Mouse (Mus musculus) bone marrow, adult 2 months (tissue): Measurements from ENCODE around the gene Olfr55.

Experiments used
- CTCF ChIP-seq: fragments of 200-500 bp; IDR thresholded peaks from 2 replicates; pipeline ENCODE4 v1.5.1; 2011; ENCODE audit warnings: low read length, control low read depth; ENCODE audit not compliant: control insufficient read depth, insufficient read depth
- POLR2A ChIP-seq: fragments of 200-500 bp; IDR thresholded peaks from 2 replicates; pipeline ENCODE4 v1.6.1; 2011; ENCODE audit warnings: low read depth, mild to moderate bottlenecking, control low read depth, low read length, borderline replicate concordance; ENCODE audit not compliant: control insufficient read depth

- TF ChIP-seq POLR2A = no peak
- no peak for TF ChIP-seq CTCF
These were observed 43.7 kb upstream of the Olfr55 start for GRCm38 (mm10) chr17:33124546-33124945.
